Mouse (Mus musculus) heart, adult 2 months (tissue): Measurements from ENCODE around the gene Osbp2. TPM values are rescaled to one million over a fixed set of nuclear protein-coding genes. Genes with fewer than 3 reads are reported as not detected.

Experiments used
- DNase-seq, 2 experiments: peaks; one replicate each; pipeline ENCODE4 v3.0.0; 2021
- H3K27ac ChIP-seq: fragments of 200-600 bp; 2 replicates; pipeline ENCODE4 v1.8.1; 2022
- H3K27me3 ChIP-seq: fragments of 200-500 bp; 2 replicates; pipeline ENCODE4 v1.6.1; 2012; ENCODE audit warnings: mild to moderate bottlenecking, low read length, inconsistent platforms, mixed read lengths; ENCODE audit not compliant: control insufficient read depth, insufficient read depth
- H3K36me3 ChIP-seq: fragments of 200-500 bp; 2 replicates; pipeline ENCODE4 v1.6.1; 2012; ENCODE audit warnings: low read length, inconsistent platforms; ENCODE audit not compliant: control insufficient read depth, insufficient read depth
- H3K4me1 ChIP-seq: fragments of 200-500 bp; 2 replicates; pipeline ENCODE4 v1.6.1; 2011; ENCODE audit warnings: low read length; ENCODE audit not compliant: control insufficient read depth, insufficient read depth
- H3K4me3 ChIP-seq: fragments of 200-600 bp; 2 replicates; pipeline ENCODE4 v1.8.1; 2022
- H3K79me2 ChIP-seq: fragments of 200-500 bp; replicated peaks from 2 replicates; pipeline ENCODE4 v1.6.1; 2012; ENCODE audit warnings: mild to moderate bottlenecking, inconsistent platforms, low read length, moderate library complexity, mixed read lengths; ENCODE audit not compliant: control insufficient read depth, insufficient read depth
- H3K9ac ChIP-seq: fragments of 200-500 bp; 2 replicates; pipeline ENCODE4 v1.6.1; 2012; ENCODE audit warnings: low read depth, mild to moderate bottlenecking, control low read depth, inconsistent platforms, low read length, mixed read lengths
- CTCF ChIP-seq: fragments of 200-600 bp; IDR thresholded peaks from 2 replicates; pipeline ENCODE4 v1.8.1; 2022; ENCODE audit warnings: antibody characterized with exemption, mild to moderate bottlenecking, moderate library complexity
- EP300 ChIP-seq: fragments of 200-500 bp; IDR thresholded peaks from 2 replicates; pipeline ENCODE4 v1.6.1; 2011; ENCODE audit warnings: low read depth, low read length, control low read depth; ENCODE audit not compliant: insufficient read depth
- POLR2A ChIP-seq: fragments of 200-500 bp; IDR thresholded peaks from 2 replicates; pipeline ENCODE4 v1.6.1; 2011; ENCODE audit warnings: mild to moderate bottlenecking, low read depth, low read length, control low read depth; ENCODE audit not compliant: insufficient read depth
- WGBS: fragments of 180-500 bp; shearing (Covaris S2); methylation state at CpG from one replicate; pipeline ENCODE4 v1.1.7; 2018; 5-methylcytosine and 5-hydroxymethylcytosine counted together
- intact Hi-C: fragments of 180-260 bp; cut with DNase I; formaldehyde crosslinking; loops from one replicate; pipeline ENCODE4 v1.15.1; 2025
- polyA plus RNA-seq: library from polyadenylated mRNA; depleted of rRNA; stranded (reverse); fragments of >200 nt; gene quantifications from 2 replicates; pipeline ENCODE4 v1.2.3, GENCODE M21; 2012
- total RNA-seq, 2 experiments: library from RNA; stranded (reverse); gene quantifications; 2 replicates each; pipeline ENCODE4 v1.2.3; 2021

The Osbp2 gene
- total and polyA plus RNA-seq, 3 experiments = 10.9 to 16.2 (median 12.9) TPM

- Histone ChIP-seq H3K27me3 (no peaks in the 10 kb centered on the region), H3K4me3 (no peak overlapping the region), H3K9ac (no peak overlapping the region), H3K27ac (no peak overlapping the region), H3K4me1 (no peaks in the 10 kb centered on the region; the same call in 1 of the 2 replicates), H3K79me2 (no peaks in the 10 kb centered on the region), H3K36me3 (no peaks in the 10 kb centered on the region)
- no peak for DNase-seq
- 89% methylated on average over 4 of the region's 4 CpGs for WGBS
- TF ChIP-seq CTCF (no peak), POLR2A (no peak), EP300 (no peak)
- intact Hi-C loops = no loop called here
Observed at GRCm38 (mm10) chr11:3859778-3860177, 3.9 kb downstream of the Osbp2 start.

- 61% methylated on average over 5 of the region's 5 CpGs for WGBS
- no peak for TF ChIP-seq POLR2A
- no peak for TF ChIP-seq EP300
- no peak for TF ChIP-seq CTCF
- no peaks in the 10 kb centered on the region for H3K79me2 ChIP-seq
- peaks cover 2% of the 10 kb centered on the region; the same call in 1 of the 2 replicates for H3K4me1 ChIP-seq
- no peak for DNase-seq
- no peaks in the 10 kb centered on the region for H3K27me3 ChIP-seq
- H3K9ac ChIP-seq = no peak overlapping the region
- H3K36me3 ChIP-seq = no peaks in the 10 kb centered on the region
- H3K4me3 ChIP-seq = no peak overlapping the region
- H3K27ac ChIP-seq = no peak overlapping the region
- intact Hi-C loops = no loop called here
Observed at GRCm38 (mm10) chr11:3857902-3858301, 5.8 kb downstream of the Osbp2 start.

GRCm38 (mm10) chr11:3855846-3856245 is 7.9 kb downstream of the Osbp2 start:
- no peak for DNase-seq
- H3K79me2 ChIP-seq = no peaks in the 10 kb centered on the region
- no peak overlapping the region for H3K4me3 ChIP-seq
- no peak overlapping the region for H3K9ac ChIP-seq
- intact Hi-C loops = no loop called here
- H3K27me3 ChIP-seq = no peaks in the 10 kb centered on the region
- no peak overlapping the region for H3K27ac ChIP-seq
- H3K4me1 ChIP-seq = 0 out of 2 replicates have a peak, but pooled peaks cover 2% of the 10 kb centered on the region
- no peak for TF ChIP-seq EP300
- TF ChIP-seq POLR2A = no peak
- no peak for TF ChIP-seq CTCF
- WGBS = 77% methylated on average over 5 of the region's 5 CpGs
- H3K36me3 ChIP-seq = no peaks in the 10 kb centered on the region

GRCm38 (mm10) chr11:3854156-3854555 is 9.5 kb downstream of the Osbp2 start:
- intact Hi-C loops = no loop called here
- Histone ChIP-seq H3K36me3 (no peaks in the 10 kb centered on the region), H3K4me1 (0 out of 2 replicates have a peak, but pooled peaks cover 2% of the 10 kb centered on the region), H3K79me2 (no peaks in the 10 kb centered on the region), H3K9ac (no peak overlapping the region), H3K27me3 (no peaks in the 10 kb centered on the region), H3K4me3 (no peak overlapping the region), H3K27ac (peak overlapping the region; percentile 41)
- no peak for DNase-seq
- TF ChIP-seq CTCF = no peak
- no peak for TF ChIP-seq EP300
- TF ChIP-seq POLR2A = no peak
- whole genome bisulfite sequencing = 84% methylated on average over 3 of the region's 3 CpGs

- intact Hi-C loops = no loop called here
- 0 out of 2 replicates have a peak, but pooled peaks cover 2% of the 10 kb centered on the region for H3K4me1 ChIP-seq
- H3K79me2 ChIP-seq = no peaks in the 10 kb centered on the region
- H3K4me3 ChIP-seq = no peak overlapping the region
- H3K27me3 ChIP-seq = no peaks in the 10 kb centered on the region
- no peak overlapping the region for H3K9ac ChIP-seq
- no peaks in the 10 kb centered on the region for H3K36me3 ChIP-seq
- H3K27ac ChIP-seq = peak overlapping the region; percentile 63
- peak in 1 of 2 experiments; percentile 60 for DNase-seq
- TF ChIP-seq EP300 (no peak), POLR2A (no peak), CTCF (no peak)
- WGBS = 31% methylated on average over 5 of the region's 5 CpGs
Observed at GRCm38 (mm10) chr11:3853481-3854034, 10.1 kb downstream of the Osbp2 start.

GRCm38 (mm10) chr11:3853031-3853430 is 10.7 kb downstream of the Osbp2 start:
- WGBS = 83% methylated on average over 10 of the region's 10 CpGs
- Histone ChIP-seq H3K4me3 (no peak overlapping the region), H3K79me2 (no peaks in the 10 kb centered on the region), H3K27me3 (no peaks in the 10 kb centered on the region), H3K9ac (no peak overlapping the region), H3K36me3 (no peaks in the 10 kb centered on the region), H3K27ac (peak overlapping the region; percentile 63), H3K4me1 (0 out of 2 replicates have a peak, but pooled peaks cover 2% of the 10 kb centered on the region)
- TF ChIP-seq POLR2A = no peak
- no peak for TF ChIP-seq EP300
- TF ChIP-seq CTCF = no peak
- intact Hi-C loops = no loop called here
- no peak for DNase-seq
